Mouse (Mus musculus) layer of hippocampus, postnatal 14 days (tissue): Measurements from ENCODE around the gene Srpx2. TPM values are rescaled to one million over a fixed set of nuclear protein-coding genes. Genes with fewer than 3 reads are reported as not detected.

ENCODE experiments used
- total RNA-seq, 2 experiments: library from RNA; stranded (reverse); gene quantifications; 2 replicates each; pipeline ENCODE4 v1.2.3; 2021

The Srpx2 gene
- total RNA-seq, 2 experiments from 2014 or later, result 0.69 to 1.9 TPM

Other genes starting within 250 kb of the Srpx2 start
- gene Pcdh19, start 219.4 kb upstream of the Srpx2 start, total RNA-seq, result 10 to 100 TPM; 63.4 to 65.0 TPM
- not detected for gene Tnmd, start 57.4 kb upstream of the Srpx2 start, total RNA-seq
- gene Tspan6, start 10.0 kb upstream of the Srpx2 start, total RNA-seq, result 10 to 100 TPM; 28.6 to 30.2 TPM
- 1 to 10 TPM in 1 of 2 experiments, under 1 TPM in 1; 0.88 to 1.0 TPM for gene Sytl4, start 73.4 kb downstream of the Srpx2 start, total RNA-seq
- 100 to 1,000 TPM; 113 to 130 TPM for gene Cstf2, start 150.8 kb downstream of the Srpx2 start, total RNA-seq